Mouse (Mus musculus) hindbrain, embryonic 11.5 days (tissue): Measurements from ENCODE around the gene Gm5767. TPM values are rescaled to one million over a fixed set of nuclear protein-coding genes. Genes with fewer than 3 reads are reported as not detected.

Source experiments
- ATAC-seq: fragments of 200-750 bp; cut with Nextera tagmentation; 2 replicates; pipeline ENCODE4 v1.8.0; 2017; ENCODE audit warnings: mild to moderate bottlenecking, moderate TSS enrichment, moderate library complexity; ENCODE audit not compliant: low FRiP score
- DNase-seq: peaks from one replicate; pipeline ENCODE4 v3.0.0-alpha.2; 2015; ENCODE audit warnings: low spot score
- H3K27ac ChIP-seq: fragments of 300-500 bp; sonication (generic); 2 replicates; pipeline ENCODE4 v1.5.1; 2014; ENCODE audit warnings: mild to moderate bottlenecking, low read depth, low read length
- H3K27me3 ChIP-seq: fragments of 300-500 bp; sonication (generic); 2 replicates; pipeline ENCODE4 v1.6.1; 2014; ENCODE audit warnings: mild to moderate bottlenecking, low read length, moderate library complexity, mixed read lengths; ENCODE audit not compliant: control insufficient read depth, insufficient read depth
- H3K36me3 ChIP-seq: fragments of 300-500 bp; sonication (generic); 2 replicates; pipeline ENCODE4 v1.6.1; 2014; ENCODE audit warnings: mild to moderate bottlenecking, low read length, moderate library complexity, mixed read lengths; ENCODE audit not compliant: control insufficient read depth, insufficient read depth
- H3K4me1 ChIP-seq: fragments of 300-500 bp; sonication (generic); replicated peaks from 2 replicates; pipeline ENCODE4 v1.6.1; 2014; ENCODE audit warnings: low read length, mixed read lengths; ENCODE audit not compliant: control insufficient read depth, insufficient read depth
- H3K4me2 ChIP-seq: fragments of 300-500 bp; sonication (generic); replicated peaks from 2 replicates; pipeline ENCODE4 v1.6.1; 2014; ENCODE audit warnings: mild to moderate bottlenecking, low read depth, low read length
- H3K4me3 ChIP-seq: fragments of 300-500 bp; sonication (generic); 2 replicates; pipeline ENCODE4 v1.5.1; 2014; ENCODE audit warnings: low read depth, low read length
- H3K9ac ChIP-seq: fragments of 300-500 bp; sonication (generic); 2 replicates; pipeline ENCODE4 v1.6.1; 2014; ENCODE audit warnings: low read depth, low read length
- H3K9me3 ChIP-seq: fragments of 300-500 bp; sonication (generic); 2 replicates; pipeline ENCODE4 v1.6.1; 2016; ENCODE audit warnings: low read length; ENCODE audit not compliant: control insufficient read depth
- WGBS: fragments of 180-500 bp; shearing (Covaris S2); extraction: QIAGEN DNeasy Blood & Tissue Kit; methylation state at CpG from one replicate; pipeline ENCODE4 v1.1.7; 2014; 5-methylcytosine and 5-hydroxymethylcytosine counted together
- polyA plus RNA-seq: library from polyadenylated mRNA; unstranded; fragments of >200 nt; fragmentation: Nextera tagmentation; extraction: Ambion mirVana; gene quantifications from 2 replicates; pipeline ENCODE4 v1.2.1, GENCODE M21; 2014

Gm5767 gene
- polyA plus RNA-seq, result not detected in 2 replicates

DNA sequence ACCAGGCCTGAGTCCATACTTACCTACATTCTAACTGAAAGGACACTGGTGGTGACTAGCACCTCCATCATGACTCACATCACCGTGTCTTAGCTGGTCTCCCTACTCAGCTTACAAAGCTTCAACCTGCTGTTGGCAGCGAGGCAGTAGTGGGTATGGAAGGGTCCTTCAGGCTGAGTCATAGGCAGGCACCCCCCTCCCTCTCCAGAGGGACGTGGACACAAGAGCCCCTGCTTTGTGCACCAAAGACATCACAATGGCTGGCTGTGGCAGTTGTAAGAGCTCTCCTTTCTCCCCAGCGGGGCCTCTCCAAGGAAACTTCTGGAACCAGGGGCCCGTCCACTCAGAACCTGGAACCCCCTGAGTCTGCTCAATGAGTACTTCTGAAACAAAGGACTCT lies at the start of gene Gm5767:
TSS of gene Gm5767 (plus strand) at position 301 of the 400 bp plus-strand sequence.
- WGBS, result 81% methylated on average over 5 of the region's 5 CpGs
- Histone ChIP-seq H3K9me3 (no peaks in the 10 kb centered on the region), H3K27me3 (no peaks in the 10 kb centered on the region), H3K4me2 (no peak within 1 kb of the TSS), H3K4me3 (no peak within 1 kb of the TSS), H3K9ac (no peak within 1 kb of the TSS), H3K27ac (no peak within 1 kb of the TSS), H3K36me3 (no peaks in the 10 kb centered on the region), H3K4me1 (no peaks in the 10 kb centered on the region)
- DNase-seq (no peak), ATAC-seq (no peak)

- no peaks in the 10 kb centered on the region for H3K27me3 ChIP-seq
- H3K4me1 ChIP-seq, result peaks cover 5% of the 10 kb centered on the region; the same call in 1 of the 2 replicates
- H3K9ac ChIP-seq, result no peak overlapping the region
- no peak overlapping the region for H3K27ac ChIP-seq
- no peak overlapping the region for H3K4me3 ChIP-seq
- WGBS, result 91% methylated on average over 5 of the region's 5 CpGs
- ATAC-seq (no peak), DNase-seq (no peak)
- H3K9me3 ChIP-seq, result no peaks in the 10 kb centered on the region
- H3K36me3 ChIP-seq, result 0 out of 2 replicates have a peak, but pooled peaks cover 2% of the 10 kb centered on the region
- H3K4me2 ChIP-seq, result no peak overlapping the region
Observed at GRCm38 (mm10) chr16:8631428-8631827, 49.1 kb upstream of the Gm5767 start.

GRCm38 (mm10) chr16:8636867-8637216 lies 43.7 kb upstream of the Gm5767 start:
- no peaks in the 10 kb centered on the region for H3K9me3 ChIP-seq
- peak overlapping the region; percentile 90 for H3K9ac ChIP-seq
- H3K27ac ChIP-seq, result peak overlapping the region; percentile 79
- no peaks in the 10 kb centered on the region for H3K27me3 ChIP-seq
- ATAC-seq (peak; percentile 34; the same call in 1 of the 2 replicates), DNase-seq (no peak)
- H3K4me1 ChIP-seq, result peaks cover 5% of the 10 kb centered on the region; the same call in 1 of the 2 replicates
- H3K36me3 ChIP-seq, result 0 out of 2 replicates have a peak, but pooled peaks cover 2% of the 10 kb centered on the region
- peak overlapping the region; percentile 74 for H3K4me3 ChIP-seq
- under 1% methylated on average over 13 of the region's 13 CpGs for WGBS
- H3K4me2 ChIP-seq, result peak overlapping the region; percentile 68

GRCm38 (mm10) chr16:8637217-8638051 lies 43.1 kb upstream of the Gm5767 start, which contains the start of the genes Pmm2 and Tmem186:
Gene Pmm2 (plus strand): TSS chr16:8637674.
Gene Tmem186 (minus strand): TSS chr16:8637712.
- ATAC-seq (peak; percentile 90), DNase-seq (peak; percentile 87)
- peak within 1 kb of the TSS; percentile 68 for H3K4me2 ChIP-seq
- peak within 1 kb of the TSS; percentile 79 for H3K27ac ChIP-seq
- 0 out of 2 replicates have a peak, but pooled peaks cover 2% of the 10 kb centered on the region for H3K36me3 ChIP-seq
- peak within 1 kb of the TSS; percentile 90 for H3K9ac ChIP-seq
- H3K27me3 ChIP-seq, result no peaks in the 10 kb centered on the region
- H3K9me3 ChIP-seq, result no peaks in the 10 kb centered on the region
- peaks cover 5% of the 10 kb centered on the region; the same call in 1 of the 2 replicates for H3K4me1 ChIP-seq
- peak within 1 kb of the TSS; percentile 74 for H3K4me3 ChIP-seq
- under 1% methylated on average over 59 of the region's 59 CpGs for whole genome bisulfite sequencing

GRCm38 (mm10) chr16:8638131-8638530 lies 42.4 kb upstream of the Gm5767 start:
- DNase-seq (no peak), ATAC-seq (no peak)
- Histone ChIP-seq H3K4me2 (peak overlapping the region; percentile 68), H3K4me3 (peak overlapping the region; percentile 74), H3K4me1 (peaks cover 5% of the 10 kb centered on the region; the same call in 1 of the 2 replicates), H3K9ac (peak overlapping the region; percentile 90), H3K9me3 (no peaks in the 10 kb centered on the region), H3K36me3 (0 out of 2 replicates have a peak, but pooled peaks cover 2% of the 10 kb centered on the region), H3K27me3 (no peaks in the 10 kb centered on the region), H3K27ac (no peak overlapping the region)
- WGBS, result 53% methylated on average over 7 of the region's 7 CpGs

DNA sequence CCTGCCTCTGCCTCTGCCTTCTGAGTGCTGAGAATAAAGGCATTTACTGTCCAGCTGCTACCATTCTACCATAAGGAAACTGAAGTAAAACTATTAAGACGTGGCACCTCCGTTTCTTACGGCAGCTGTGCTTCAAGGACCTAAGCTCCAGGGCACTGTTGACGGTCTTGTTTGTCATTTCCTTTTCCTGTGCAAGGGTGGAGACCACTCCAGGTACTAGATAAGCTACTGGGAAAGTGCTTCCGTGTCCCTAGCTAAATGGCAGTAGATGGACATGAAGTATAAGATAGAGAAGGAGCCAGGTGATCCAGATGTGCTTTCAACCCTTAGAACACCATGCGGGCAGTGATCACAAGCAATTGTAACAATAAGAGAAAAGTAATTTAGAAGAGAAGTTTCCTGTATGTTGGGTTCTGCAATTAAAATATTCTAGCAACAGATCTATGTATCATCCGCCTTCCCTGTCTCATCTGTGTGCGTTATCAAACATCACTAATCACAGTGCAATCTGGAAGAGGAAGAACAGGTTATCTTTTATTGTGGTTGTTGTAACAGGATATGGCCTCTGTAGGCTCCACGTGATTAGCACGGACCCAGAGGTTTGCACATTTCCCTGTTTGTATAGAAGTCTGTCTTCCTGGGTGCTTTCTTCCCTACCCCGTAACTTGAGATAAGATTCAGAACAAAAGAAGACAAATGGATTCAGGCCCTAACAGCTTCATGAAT lies 40.9 kb upstream of the Gm5767 start:
- ATAC-seq (no peak), DNase-seq (no peak)
- Histone ChIP-seq H3K27ac (no peak overlapping the region), H3K27me3 (no peaks in the 10 kb centered on the region), H3K4me1 (peaks cover 5% of the 10 kb centered on the region; the same call in 1 of the 2 replicates), H3K36me3 (0 out of 2 replicates have a peak, but pooled peaks cover 2% of the 10 kb centered on the region), H3K4me3 (no peak overlapping the region), H3K9ac (no peak overlapping the region), H3K9me3 (no peaks in the 10 kb centered on the region), H3K4me2 (no peak overlapping the region)
- WGBS, result 94% methylated on average over 11 of the region's 11 CpGs

DNA sequence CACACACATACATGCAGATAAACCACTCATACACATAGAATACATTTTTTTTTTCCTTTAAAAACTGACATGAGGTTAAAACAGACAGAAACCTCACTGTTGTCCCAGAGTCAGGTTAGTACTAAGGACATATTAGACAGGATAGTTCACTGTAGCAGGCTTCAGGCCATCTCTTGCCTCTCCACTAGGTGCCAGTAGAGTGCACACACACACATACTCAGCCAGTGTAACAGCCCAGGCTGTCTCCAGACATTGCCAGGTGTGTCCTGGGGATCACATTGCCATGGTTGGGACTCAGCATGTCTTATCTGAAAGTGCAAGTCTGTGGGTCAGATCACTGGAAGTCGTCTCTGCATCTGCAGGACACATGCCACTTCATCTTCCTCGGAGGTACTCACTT lies 36.7 kb upstream of the Gm5767 start:
- Histone ChIP-seq H3K4me2 (no peak overlapping the region), H3K9me3 (no peaks in the 10 kb centered on the region), H3K27me3 (no peaks in the 10 kb centered on the region), H3K27ac (no peak overlapping the region), H3K4me3 (no peak overlapping the region), H3K36me3 (peaks cover 2% of the 10 kb centered on the region; the same call in 1 of the 2 replicates), H3K9ac (no peak overlapping the region), H3K4me1 (no peaks in the 10 kb centered on the region)
- WGBS, result 69% methylated on average over 2 of the region's 2 CpGs
- DNase-seq, result peak; percentile 45
- no peak for ATAC-seq

DNA sequence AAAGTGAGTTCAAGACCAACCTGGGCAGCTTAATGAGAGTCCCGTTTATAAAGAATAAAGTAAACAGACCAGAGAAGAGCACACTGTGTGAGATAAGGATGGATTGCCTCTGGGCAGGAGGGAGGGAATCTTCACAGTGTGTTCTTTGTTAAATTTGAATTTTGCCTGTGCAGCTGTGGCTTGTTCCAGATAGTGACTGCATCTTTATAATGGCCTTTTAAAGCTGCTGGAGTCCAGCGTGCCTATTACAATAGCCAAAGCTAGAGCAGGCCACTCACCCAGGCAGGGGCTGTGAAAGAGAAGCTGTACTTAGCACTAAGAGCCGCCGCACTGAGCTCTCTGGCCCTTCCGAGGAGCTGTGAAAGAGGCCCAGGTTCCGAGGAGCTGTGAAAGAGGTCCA lies 35.0 kb upstream of the Gm5767 start:
- H3K9ac ChIP-seq, result no peak overlapping the region
- H3K4me2 ChIP-seq, result no peak overlapping the region
- H3K27ac ChIP-seq, result no peak overlapping the region
- no peaks in the 10 kb centered on the region for H3K27me3 ChIP-seq
- no peak for DNase-seq
- ATAC-seq, result no peak
- WGBS, result 90% methylated on average over 6 of the region's 6 CpGs
- H3K4me3 ChIP-seq, result no peak overlapping the region
- peaks cover 2% of the 10 kb centered on the region; the same call in 1 of the 2 replicates for H3K36me3 ChIP-seq
- no peaks in the 10 kb centered on the region for H3K4me1 ChIP-seq
- H3K9me3 ChIP-seq, result no peaks in the 10 kb centered on the region
